Mouse (Mus musculus): ENCODE results near the gene Iqschfp. TPM values are rescaled to one million over a fixed set of nuclear protein-coding genes. Genes with fewer than 3 reads are reported as not detected.
"Not testable (repeated sequence)": the region's sequence is repeated elsewhere in the genome, so short reads cannot be mapped to it uniquely, and the experiment has no call there.

The Iqschfp gene
- polyA plus RNA-seq, 1 experiment from 2014 or later: 0.24 TPM

DNA sequence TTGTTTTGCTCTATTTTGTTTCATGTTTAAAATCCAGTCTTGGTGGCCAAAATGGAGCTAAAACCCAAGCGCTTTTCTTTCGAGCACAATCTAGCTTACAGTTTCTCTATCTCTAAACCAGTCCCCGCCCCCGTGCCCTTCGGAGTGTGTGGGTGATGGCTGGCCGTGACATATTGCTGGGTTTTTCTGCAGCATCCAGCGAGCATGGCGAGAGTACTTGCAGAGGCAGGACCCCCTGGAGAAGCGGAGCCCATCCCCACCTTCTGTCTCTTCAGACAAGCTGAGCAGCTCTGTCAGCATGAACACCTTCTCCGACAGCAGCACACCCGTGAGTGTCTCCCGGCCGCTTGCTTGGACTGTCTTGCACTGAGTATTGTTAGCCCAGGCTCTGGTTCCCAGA is 163.0 kb downstream of the Iqschfp start:
- H3K4me1 ChIP-seq: no peaks in the 10 kb centered on the region
- no peaks in the 10 kb centered on the region for H3K36me3 ChIP-seq (replicated peaks)
- no peaks in the 10 kb centered on the region for H3K9me3 ChIP-seq
- H3K27ac ChIP-seq (replicated peaks): no peak overlapping the region
- WGBS: 67% methylated on average over 13 of the region's 13 CpGs
- no peaks in the 10 kb centered on the region; the same call in 1 of the 2 replicates for H3K27me3 ChIP-seq (replicated peaks; ENCODE audit: low read depth, poor library complexity, severe bottlenecking)
- no peak overlapping the region for H3K4me3 ChIP-seq
- DNase-seq (ENCODE audit: low spot score): no peak

DNA sequence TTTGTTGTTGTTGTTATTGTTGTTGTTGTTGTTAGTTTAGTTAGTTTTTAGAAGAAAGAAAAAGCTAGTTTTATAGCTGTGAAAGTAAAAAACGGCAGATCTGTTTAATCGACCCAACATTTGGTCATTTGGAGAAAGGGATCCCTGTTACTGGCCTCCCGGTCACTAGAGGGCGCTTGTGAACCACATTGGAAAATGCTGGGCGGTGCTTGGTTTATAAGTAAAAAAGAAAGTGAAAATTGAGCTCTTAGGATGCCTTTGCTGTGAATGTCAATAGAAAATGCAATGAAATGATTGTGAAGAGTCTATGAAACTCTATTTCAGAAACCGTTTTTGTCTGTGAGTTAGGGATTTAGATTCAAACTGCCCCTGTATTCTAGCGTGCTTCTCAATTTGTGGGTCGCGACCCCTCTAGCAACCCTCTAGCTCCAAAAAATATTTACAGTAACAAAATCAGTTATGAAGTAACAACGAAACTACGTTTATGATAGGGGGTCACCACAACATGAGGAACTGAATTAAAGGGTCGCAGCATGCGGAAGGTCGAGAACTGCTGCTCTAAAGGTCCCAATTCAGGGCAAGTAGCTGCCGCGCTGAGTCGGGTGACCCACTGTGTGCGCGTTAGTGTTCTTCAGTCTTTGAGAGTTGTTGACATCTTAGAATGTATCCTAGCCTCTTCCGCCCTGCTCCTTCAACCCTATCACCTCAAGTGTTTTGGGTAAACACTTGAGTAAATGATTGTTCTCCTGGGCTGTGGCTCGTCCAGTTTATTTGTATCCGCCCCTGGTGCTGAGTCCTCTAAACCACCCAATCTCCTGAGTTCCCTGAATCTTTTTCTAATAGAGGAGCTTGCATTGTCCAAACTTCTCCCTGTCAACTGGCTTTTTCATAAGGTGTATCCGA is 164.6 kb downstream of the Iqschfp start:
- DNase-seq (ENCODE audit: low spot score): peak; percentile 71
- H3K4me3 ChIP-seq: peak overlapping the region; percentile 38
- no peaks in the 10 kb centered on the region for H3K36me3 ChIP-seq (replicated peaks)
- WGBS: 58% methylated on average over 23 of the region's 23 CpGs
- H3K4me1 ChIP-seq: no peaks in the 10 kb centered on the region
- no peaks in the 10 kb centered on the region; the same call in 1 of the 2 replicates for H3K27me3 ChIP-seq (replicated peaks; ENCODE audit: low read depth, poor library complexity, severe bottlenecking)
- no peaks in the 10 kb centered on the region for H3K9me3 ChIP-seq
- no peak overlapping the region for H3K27ac ChIP-seq (replicated peaks)

- no peak overlapping the region for H3K27ac ChIP-seq (replicated peaks)
- peak; percentile 26 for DNase-seq (ENCODE audit: low spot score)
- no peaks in the 10 kb centered on the region for H3K4me1 ChIP-seq
- H3K36me3 ChIP-seq (replicated peaks): no peaks in the 10 kb centered on the region
- no peaks in the 10 kb centered on the region for H3K9me3 ChIP-seq
- H3K27me3 ChIP-seq (replicated peaks; ENCODE audit: low read depth, poor library complexity, severe bottlenecking): no peaks in the 10 kb centered on the region; the same call in 1 of the 2 replicates
- H3K4me3 ChIP-seq: no peak overlapping the region
- WGBS: 52% methylated on average over 2 of the region's 2 CpGs
Observed at GRCm38 (mm10) chr3:68059162-68059800, 167.2 kb downstream of the Iqschfp start.

DNA sequence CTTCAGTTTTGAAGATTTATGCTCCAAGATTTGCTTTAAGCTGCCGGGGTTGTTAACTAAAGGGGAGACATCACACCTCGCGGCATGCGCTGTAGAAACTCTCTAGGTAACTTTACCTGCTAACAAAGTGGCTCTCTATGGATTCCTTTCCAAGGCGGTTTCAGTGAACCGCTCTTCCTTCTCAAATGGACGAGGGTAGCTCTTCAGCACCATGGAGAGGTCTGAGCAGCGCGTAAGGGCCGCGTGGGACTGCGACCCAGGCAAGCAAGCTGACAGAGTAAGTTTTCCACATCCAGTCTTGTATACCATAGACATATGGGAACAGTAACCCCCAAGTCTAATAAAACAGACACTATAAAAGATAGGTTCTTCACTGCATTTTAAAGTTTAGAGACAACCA is 172.7 kb downstream of the Iqschfp start, which contains the start of gene Schip1:
Gene Schip1 (plus strand): TSS at position 72 of the 400 bp plus-strand sequence.
- Histone ChIP-seq H3K27me3 (replicated peaks; ENCODE audit: low read depth, poor library complexity, severe bottlenecking) (no peaks in the 10 kb centered on the region), H3K27ac (replicated peaks) (no peak within 1 kb of the TSS), H3K4me1 (no peaks in the 10 kb centered on the region), H3K9me3 (no peaks in the 10 kb centered on the region), H3K36me3 (replicated peaks) (no peaks in the 10 kb centered on the region), H3K4me3 (no peak within 1 kb of the TSS)
- 37% methylated on average over 12 of the region's 12 CpGs for WGBS
- peak; percentile 75 for DNase-seq (ENCODE audit: low spot score)

GRCm38 (mm10) chr3:68071395-68072386 is 179.7 kb downstream of the Iqschfp start:
- Histone ChIP-seq H3K27me3 (replicated peaks; ENCODE audit: low read depth, poor library complexity, severe bottlenecking) (no peaks in the 10 kb centered on the region), H3K27ac (replicated peaks) (no peak overlapping the region), H3K9me3 (no peaks in the 10 kb centered on the region), H3K4me3 (no peak overlapping the region), H3K36me3 (replicated peaks) (no peaks in the 10 kb centered on the region), H3K4me1 (no peaks in the 10 kb centered on the region)
- WGBS: 83% methylated on average over 9 of the region's 9 CpGs
- DNase-seq (ENCODE audit: low spot score): no peak

DNA sequence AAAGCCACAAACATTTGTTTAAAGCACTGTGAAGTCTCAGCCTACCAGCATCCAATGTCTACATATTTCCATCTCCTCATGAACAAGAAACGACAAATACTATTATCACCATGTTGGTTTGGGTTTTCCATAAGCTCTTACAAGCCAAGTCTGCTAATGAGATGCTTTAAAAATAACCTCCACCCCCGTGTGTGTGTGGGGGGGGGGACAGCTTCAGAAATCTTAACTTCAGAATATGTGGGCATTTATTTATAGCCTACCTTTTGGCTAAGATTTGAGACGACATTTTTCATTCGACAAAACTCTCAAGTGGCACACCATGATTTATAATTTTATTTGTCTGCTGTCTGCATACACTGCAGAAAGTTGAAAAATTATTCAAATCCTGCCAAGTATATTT is 185.4 kb downstream of the Iqschfp start:
- no peak overlapping the region for H3K4me3 ChIP-seq
- no peaks in the 10 kb centered on the region for H3K27me3 ChIP-seq (replicated peaks; ENCODE audit: low read depth, poor library complexity, severe bottlenecking)
- H3K9me3 ChIP-seq: no peaks in the 10 kb centered on the region
- no peak for DNase-seq (ENCODE audit: low spot score)
- 84% methylated on average over 4 of the region's 4 CpGs for WGBS
- no peaks in the 10 kb centered on the region for H3K36me3 ChIP-seq (replicated peaks)
- H3K4me1 ChIP-seq: no peaks in the 10 kb centered on the region
- no peak overlapping the region for H3K27ac ChIP-seq (replicated peaks)

GRCm38 (mm10) chr3:68085024-68085423 is 193.0 kb downstream of the Iqschfp start:
- 85% methylated on average over 2 of the region's 2 CpGs for WGBS
- Histone ChIP-seq H3K27me3 (replicated peaks; ENCODE audit: low read depth, poor library complexity, severe bottlenecking) (no peaks in the 10 kb centered on the region), H3K9me3 (no peaks in the 10 kb centered on the region), H3K4me1 (no peaks in the 10 kb centered on the region), H3K4me3 (no peak overlapping the region), H3K27ac (replicated peaks) (no peak overlapping the region), H3K36me3 (replicated peaks) (no peaks in the 10 kb centered on the region)
- no peak for DNase-seq (ENCODE audit: low spot score)

DNA sequence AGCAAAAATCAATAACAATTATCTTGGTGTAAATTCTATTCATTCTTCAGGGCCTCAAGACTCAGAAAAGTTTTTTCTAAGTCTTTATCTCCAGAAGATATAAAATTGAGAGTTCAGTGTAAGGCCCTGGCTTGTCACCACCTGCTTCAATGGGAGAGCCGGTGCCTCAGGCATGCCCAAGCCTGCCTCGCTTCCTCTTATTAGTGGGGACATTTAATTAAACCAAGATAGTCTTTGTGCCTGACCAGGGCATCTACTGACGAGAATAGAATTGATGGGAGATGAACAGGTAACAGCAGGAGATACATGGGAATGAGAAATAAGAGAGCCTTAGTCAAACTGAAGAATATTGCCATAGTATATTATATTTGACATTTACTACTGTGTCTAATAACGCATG is 200.1 kb downstream of the Iqschfp start:
- H3K4me3 ChIP-seq: no peak overlapping the region
- WGBS: 77% methylated on average over 4 of the region's 4 CpGs
- no peaks in the 10 kb centered on the region for H3K27me3 ChIP-seq (replicated peaks; ENCODE audit: low read depth, poor library complexity, severe bottlenecking)
- H3K9me3 ChIP-seq: no peaks in the 10 kb centered on the region
- H3K27ac ChIP-seq (replicated peaks): no peak overlapping the region
- no peak for DNase-seq (ENCODE audit: low spot score)
- H3K4me1 ChIP-seq: no peaks in the 10 kb centered on the region
- no peaks in the 10 kb centered on the region for H3K36me3 ChIP-seq (replicated peaks)

DNA sequence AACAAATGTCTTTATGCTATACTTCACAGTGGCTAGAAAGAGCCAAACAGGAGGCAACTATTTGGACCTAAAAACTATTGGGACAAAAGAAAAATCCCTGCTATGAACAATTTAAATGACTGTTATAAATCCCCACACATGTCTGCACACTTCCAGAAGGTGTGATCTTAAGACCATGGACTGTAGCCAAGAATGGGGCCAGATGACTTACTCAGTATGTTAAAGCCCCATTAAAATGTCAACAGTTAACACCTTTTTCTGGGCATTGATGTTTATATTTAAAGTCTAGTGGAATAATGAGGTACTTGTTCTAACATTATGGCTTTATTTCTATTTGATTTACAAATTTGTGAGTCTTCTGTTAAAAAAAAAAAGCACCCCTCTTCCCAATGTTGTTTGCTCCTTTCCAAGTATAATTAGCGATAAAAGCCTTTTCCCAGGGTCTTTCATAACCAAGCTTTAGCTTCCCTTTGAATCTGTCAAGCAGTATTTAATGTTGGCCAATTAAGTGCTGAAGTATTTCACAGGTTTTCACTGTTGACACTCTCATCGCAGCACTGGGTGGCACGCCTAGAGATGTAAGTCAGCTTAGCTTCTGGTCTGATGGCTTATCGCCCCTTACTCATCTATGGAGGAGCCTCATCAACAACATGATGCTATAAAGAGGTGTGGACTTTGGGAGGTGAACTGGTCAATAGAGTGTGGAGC is 204.8 kb downstream of the Iqschfp start:
- Histone ChIP-seq H3K4me1 (no peaks in the 10 kb centered on the region), H3K36me3 (replicated peaks) (no peaks in the 10 kb centered on the region), H3K4me3 (no peak overlapping the region), H3K27ac (replicated peaks) (no peak overlapping the region), H3K9me3 (no peaks in the 10 kb centered on the region), H3K27me3 (replicated peaks; ENCODE audit: low read depth, poor library complexity, severe bottlenecking) (no peaks in the 10 kb centered on the region)
- WGBS: 81% methylated on average over 4 of the region's 4 CpGs
- DNase-seq (ENCODE audit: low spot score): no peak

- 94% methylated on average over 6 of the region's 6 CpGs for WGBS
Observed at GRCm38 (mm10) chr3:68099561-68099960, 207.5 kb downstream of the Iqschfp start.

GRCm38 (mm10) chr3:68101343-68101742 is 209.3 kb downstream of the Iqschfp start:
- DNase-seq (ENCODE audit: low spot score): no peak
- H3K27ac ChIP-seq (replicated peaks): no peak overlapping the region
- H3K36me3 ChIP-seq (replicated peaks): no peaks in the 10 kb centered on the region
- H3K27me3 ChIP-seq (replicated peaks; ENCODE audit: low read depth, poor library complexity, severe bottlenecking): no peaks in the 10 kb centered on the region
- H3K4me1 ChIP-seq: no peaks in the 10 kb centered on the region
- H3K9me3 ChIP-seq: no peaks in the 10 kb centered on the region
- 73% methylated on average over 4 of the region's 4 CpGs for WGBS
- H3K4me3 ChIP-seq: no peak overlapping the region

More at GRCm38 (mm10) chr3:68099561-68099960, 207.5 kb downstream of the Iqschfp start:
- H3K27ac ChIP-seq (replicated peaks); DNase-seq (ENCODE audit: low spot score); H3K36me3 ChIP-seq (replicated peaks); H3K4me3 ChIP-seq; H3K27me3 ChIP-seq (replicated peaks; ENCODE audit: low read depth, poor library complexity, severe bottlenecking); H3K9me3 ChIP-seq; H3K4me1 ChIP-seq: not testable (repeated sequence)
